Mouse (Mus musculus) retina, postnatal 1 day (tissue): ENCODE data around the gene Robo1.

Experiments
- DNase-seq: peaks from one replicate; pipeline ENCODE4 v3.0.0-alpha.2; 2012

Robo1 gene

GRCm38 (mm10) chr16:73014544-73014943, 706.4 kb downstream of the Robo1 start:
- no peak for DNase-seq

DNA sequence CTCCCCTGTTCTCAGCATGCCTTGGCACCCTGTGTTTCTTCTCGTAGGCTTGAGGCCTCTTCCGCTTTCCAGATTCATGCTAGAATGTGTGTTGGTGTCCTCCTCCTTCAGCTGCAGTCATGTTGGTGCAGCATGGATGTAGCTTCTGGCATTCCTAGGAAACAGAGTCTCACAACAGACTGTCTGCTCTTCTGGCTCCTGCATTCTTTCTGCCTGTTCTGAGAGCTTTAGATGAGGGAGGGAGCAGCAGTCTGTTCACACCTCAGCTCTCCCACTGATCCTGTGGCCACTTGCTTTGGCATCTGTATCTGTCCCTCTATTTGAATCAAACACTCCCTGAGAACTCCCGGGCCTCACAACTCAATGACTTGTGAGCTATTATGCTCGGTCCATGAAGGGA, 707.9 kb downstream of the Robo1 start:
- no peak for DNase-seq

- no peak for DNase-seq
Measured at GRCm38 (mm10) chr16:73016801-73017200, 708.7 kb downstream of the Robo1 start.

- no peak for DNase-seq
Measured at GRCm38 (mm10) chr16:73024326-73024725, 716.2 kb downstream of the Robo1 start.

GRCm38 (mm10) chr16:73027692-73028091, 719.6 kb downstream of the Robo1 start:
- DNase-seq: no peak

DNA sequence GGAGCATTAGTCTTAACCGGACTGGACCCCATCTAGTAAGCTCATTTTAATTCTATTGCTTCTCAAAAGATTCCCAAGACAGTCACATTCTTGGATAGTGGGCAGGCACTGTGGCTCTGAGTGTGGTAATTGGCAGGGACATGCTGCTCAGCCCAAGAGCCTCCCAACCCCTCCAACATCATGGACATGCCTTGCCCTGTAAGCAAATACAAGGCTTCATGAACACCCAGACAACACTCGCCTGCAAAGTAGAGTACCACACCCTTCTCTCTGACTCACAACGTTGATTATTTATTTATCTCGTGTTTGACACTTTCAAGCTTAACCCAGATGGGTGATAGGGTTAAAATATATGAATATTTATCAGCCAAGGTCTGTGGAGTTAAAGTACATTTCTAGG, 722.9 kb downstream of the Robo1 start:
- no peak for DNase-seq

GRCm38 (mm10) chr16:73035210-73035985, 727.3 kb downstream of the Robo1 start:
- DNase-seq: peak; percentile 40

GRCm38 (mm10) chr16:73038552-73038951, 730.4 kb downstream of the Robo1 start:
- peak; percentile 21 for DNase-seq

DNA sequence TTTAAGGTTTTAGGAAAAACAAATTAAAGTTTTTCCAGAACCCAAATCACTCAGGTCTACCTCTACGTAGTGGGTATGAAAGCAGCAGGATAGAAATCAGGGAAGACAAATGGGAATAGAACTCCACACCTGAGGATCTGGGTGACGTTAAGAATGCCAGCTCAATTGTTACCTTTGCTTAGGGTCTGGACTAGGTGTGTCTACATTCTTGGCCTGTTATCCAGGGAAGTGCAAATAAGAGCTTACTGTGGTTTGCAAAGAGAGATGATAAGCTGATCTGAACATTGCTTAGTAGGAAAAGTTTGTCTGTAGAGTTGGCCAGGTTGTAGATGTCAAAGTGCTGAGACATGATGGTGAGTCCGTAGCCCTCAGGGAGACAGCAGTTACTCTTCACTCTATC, 754.4 kb downstream of the Robo1 start:
- DNase-seq: no peak

DNA sequence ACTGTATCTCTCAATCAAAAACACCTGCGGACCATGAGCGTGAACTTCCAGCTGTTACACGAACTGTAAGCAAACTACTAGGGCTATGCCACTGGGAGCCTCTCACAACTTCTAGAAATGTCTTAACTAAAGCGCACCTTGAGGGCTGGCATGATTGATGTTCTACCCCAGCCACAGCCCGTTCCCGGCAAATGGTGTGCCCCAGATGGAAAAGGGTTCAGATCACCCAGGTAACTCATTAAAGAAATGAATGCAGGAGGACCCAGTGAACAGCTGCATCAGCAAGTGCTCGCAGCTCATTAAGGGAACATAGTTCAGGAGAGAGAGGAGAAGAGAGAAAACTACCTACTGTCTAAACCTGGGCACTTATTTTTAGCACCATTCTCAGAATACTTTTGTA, 759.7 kb downstream of the Robo1 start:
- DNase-seq: no peak

DNA sequence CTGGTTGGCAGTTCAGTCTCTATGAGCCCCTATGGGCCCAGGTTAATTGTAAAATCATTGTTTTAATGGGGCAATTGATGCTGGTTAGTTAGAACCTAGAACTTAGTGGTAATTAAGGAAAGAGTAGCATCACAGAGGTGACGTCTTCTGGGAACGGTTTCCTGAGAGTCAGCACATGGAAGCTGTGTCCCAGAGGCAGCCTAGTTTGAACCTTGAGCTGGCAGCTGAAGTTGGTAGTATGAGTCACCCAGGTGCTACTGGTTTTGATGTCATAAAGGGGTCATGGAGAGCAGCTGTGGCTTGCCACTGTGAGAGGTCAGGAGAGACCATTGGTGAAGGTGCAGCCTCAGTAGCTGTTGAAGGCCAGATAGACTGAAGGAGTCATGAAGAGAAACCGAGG, 763.9 kb downstream of the Robo1 start:
- no peak for DNase-seq

DNA sequence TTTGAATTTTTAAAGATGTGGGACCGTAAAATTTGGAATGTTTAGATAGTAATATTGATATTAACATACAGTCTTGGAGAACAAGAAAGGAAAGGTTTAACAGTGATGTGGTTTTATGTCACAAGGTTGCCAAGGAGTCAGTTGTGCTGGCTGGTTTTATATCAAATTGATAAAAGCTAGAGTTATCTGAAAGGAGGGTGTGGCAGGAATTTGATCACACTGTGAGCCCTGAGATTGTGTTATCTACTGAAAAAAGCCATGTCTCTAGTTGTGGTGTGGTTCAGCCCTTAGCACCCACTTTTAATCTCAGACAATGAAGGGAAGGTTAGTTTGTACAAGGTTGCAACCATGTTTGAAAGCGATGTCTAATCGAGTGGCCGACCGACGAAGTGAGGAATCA, 764.8 kb downstream of the Robo1 start:
- DNase-seq: no peak

GRCm38 (mm10) chr16:73082420-73082819, 774.3 kb downstream of the Robo1 start:
- DNase-seq: no peak

GRCm38 (mm10) chr16:73083077-73083476, 775.0 kb downstream of the Robo1 start:
- no peak for DNase-seq
